Mouse (Mus musculus) large intestine, adult 2 months (tissue): ENCODE data around the gene Mcam. TPM values are rescaled to one million over a fixed set of nuclear protein-coding genes. Genes with fewer than 3 reads are reported as not detected.

Source experiments
- DNase-seq: peaks from one replicate; pipeline ENCODE4 v3.0.0-alpha.2; 2012; ENCODE audit warnings: low read depth, low spot score
- WGBS: fragments of 180-500 bp; shearing (Covaris S2); methylation state at CpG from one replicate; pipeline ENCODE4 v1.1.7; 2018; 5-methylcytosine and 5-hydroxymethylcytosine counted together
- polyA plus RNA-seq: library from polyadenylated mRNA; depleted of rRNA; stranded (reverse); fragments of >200 nt; gene quantifications from 2 replicates; pipeline ENCODE4 v1.2.3, GENCODE M21; 2012

Mcam gene
- polyA plus RNA-seq, 1 experiment = 32.1 TPM

GRCm38 (mm10) chr9:44133287-44133686 lies 982 bp upstream of the Mcam start:
- no peak for DNase-seq
- WGBS = 15% methylated on average over 2 of the region's 2 CpGs

- no peak for DNase-seq
- 2% methylated on average over 49 of the region's 49 CpGs for WGBS
These were observed 822 bp downstream of the Mcam start for GRCm38 (mm10) chr9:44134851-44135730.

GRCm38 (mm10) chr9:44135731-44136411 lies 1.6 kb downstream of the Mcam start:
- WGBS = 55% methylated on average over 7 of the region's 7 CpGs
- no peak for DNase-seq

- 52% methylated on average over 4 of the region's 4 CpGs for WGBS
- DNase-seq = no peak
These were observed 3.6 kb downstream of the Mcam start for GRCm38 (mm10) chr9:44137846-44138245.

- 75% methylated on average over 5 of the region's 5 CpGs for WGBS
- DNase-seq = no peak
These were observed 7.7 kb downstream of the Mcam start for GRCm38 (mm10) chr9:44141951-44142350.

- DNase-seq = no peak
- 85% methylated on average over 5 of the region's 5 CpGs for WGBS
These were observed 9.2 kb downstream of the Mcam start for GRCm38 (mm10) chr9:44143421-44143820.

GRCm38 (mm10) chr9:44144023-44144717 lies 9.9 kb downstream of the Mcam start:
- 48% methylated on average over 7 of the region's 8 CpGs for WGBS
- DNase-seq = no peak

GRCm38 (mm10) chr9:44144718-44145060 lies 10.4 kb downstream of the Mcam start:
- DNase-seq = no peak

GRCm38 (mm10) chr9:44147290-44147689 lies 13.0 kb downstream of the Mcam start:
- 52% methylated on average over 3 of the region's 3 CpGs for WGBS
- DNase-seq = no peak

GRCm38 (mm10) chr9:44159886-44160285 lies 25.6 kb downstream of the Mcam start:
- DNase-seq = no peak
- WGBS = 89% methylated on average over 3 of the region's 3 CpGs

GRCm38 (mm10) chr9:44168931-44169330 lies 34.7 kb downstream of the Mcam start:
- WGBS = 81% methylated on average over 5 of the region's 5 CpGs
- DNase-seq = no peak

- 88% methylated on average over 3 of the region's 3 CpGs for WGBS
These were observed 36.5 kb downstream of the Mcam start for GRCm38 (mm10) chr9:44170691-44171151.

GRCm38 (mm10) chr9:44175556-44175955 lies 41.3 kb downstream of the Mcam start:
- 8% methylated on average over 6 of the region's 6 CpGs for WGBS
- DNase-seq = peak; percentile 51

More at GRCm38 (mm10) chr9:44170691-44171151, 36.5 kb downstream of the Mcam start:
- no peak for DNase-seq

- DNase-seq = no peak
- WGBS = 21% methylated on average over 1 of the region's 1 CpGs
These were observed 41.7 kb downstream of the Mcam start for GRCm38 (mm10) chr9:44175957-44176356.

- DNase-seq = no peak
- 86% methylated on average over 2 of the region's 2 CpGs for WGBS
These were observed 43.1 kb downstream of the Mcam start for GRCm38 (mm10) chr9:44177405-44177804.

GRCm38 (mm10) chr9:44178389-44178788 lies 44.1 kb downstream of the Mcam start:
- WGBS = 90% methylated on average over 14 of the region's 14 CpGs
- no peak for DNase-seq

GRCm38 (mm10) chr9:44178811-44179210 lies 44.5 kb downstream of the Mcam start:
- WGBS = 99% methylated on average over 12 of the region's 12 CpGs
- DNase-seq = no peak

- WGBS = 68% methylated on average over 5 of the region's 5 CpGs
- no peak for DNase-seq
These were observed 47.3 kb downstream of the Mcam start for GRCm38 (mm10) chr9:44181537-44181936.

GRCm38 (mm10) chr9:44182260-44182659 lies 48.0 kb downstream of the Mcam start:
- 87% methylated on average over 3 of the region's 3 CpGs for WGBS
- peak; percentile 19 for DNase-seq

GRCm38 (mm10) chr9:44188223-44188622 lies 54.0 kb downstream of the Mcam start:
- 86% methylated on average over 12 of the region's 12 CpGs for WGBS
- no peak for DNase-seq
